Mouse (Mus musculus) neural tube, embryonic 12.5 days (tissue): Measurements from ENCODE around the gene Agbl1. TPM values are rescaled to one million over a fixed set of nuclear protein-coding genes. Genes with fewer than 3 reads are reported as not detected.

ENCODE experiments used
- ATAC-seq: fragments of 200-750 bp; cut with Nextera tagmentation; 2 replicates; pipeline ENCODE4 v1.8.0; 2017; ENCODE audit warnings: low read depth, mild to moderate bottlenecking, moderate TSS enrichment, moderate library complexity; ENCODE audit not compliant: low FRiP score
- H3K27ac ChIP-seq: fragments of 300-500 bp; sonication (generic); 2 replicates; pipeline ENCODE4 v1.5.1; 2016
- H3K27me3 ChIP-seq: fragments of 300-500 bp; sonication (generic); replicated peaks from 2 replicates; pipeline ENCODE4 v1.6.1; 2016; ENCODE audit warnings: mild to moderate bottlenecking
- H3K36me3 ChIP-seq: fragments of 300-500 bp; sonication (generic); 2 replicates; pipeline ENCODE4 v1.6.1; 2016; ENCODE audit warnings: mild to moderate bottlenecking
- H3K4me1 ChIP-seq: fragments of 300-500 bp; sonication (generic); 2 replicates; pipeline ENCODE4 v1.6.1; 2016
- H3K4me2 ChIP-seq: fragments of 300-500 bp; sonication (generic); replicated peaks from 2 replicates; pipeline ENCODE4 v1.6.1; 2016; ENCODE audit warnings: mild to moderate bottlenecking
- H3K4me3 ChIP-seq: fragments of 300-500 bp; sonication (generic); 2 replicates; pipeline ENCODE4 v1.5.1; 2016
- H3K9ac ChIP-seq: fragments of 300-500 bp; sonication (generic); 2 replicates; pipeline ENCODE4 v1.6.1; 2016; ENCODE audit warnings: mild to moderate bottlenecking
- H3K9me3 ChIP-seq: fragments of 300-500 bp; sonication (generic); 2 replicates; pipeline ENCODE4 v1.6.1; 2016; ENCODE audit warnings: mild to moderate bottlenecking
- WGBS: fragments of 180-500 bp; shearing (Covaris S2); methylation state at CpG from one replicate; pipeline ENCODE4 v1.1.7; 2016; 5-methylcytosine and 5-hydroxymethylcytosine counted together
- polyA plus RNA-seq: library from polyadenylated mRNA; unstranded; fragments of >200 nt; fragmentation: Nextera tagmentation; extraction: Ambion mirVana; gene quantifications from 2 replicates; pipeline ENCODE4 v1.2.1, GENCODE M21; 2016

Gene Agbl1
- polyA plus RNA-seq, 1 experiment from 2014 or later: 0.16 TPM

DNA sequence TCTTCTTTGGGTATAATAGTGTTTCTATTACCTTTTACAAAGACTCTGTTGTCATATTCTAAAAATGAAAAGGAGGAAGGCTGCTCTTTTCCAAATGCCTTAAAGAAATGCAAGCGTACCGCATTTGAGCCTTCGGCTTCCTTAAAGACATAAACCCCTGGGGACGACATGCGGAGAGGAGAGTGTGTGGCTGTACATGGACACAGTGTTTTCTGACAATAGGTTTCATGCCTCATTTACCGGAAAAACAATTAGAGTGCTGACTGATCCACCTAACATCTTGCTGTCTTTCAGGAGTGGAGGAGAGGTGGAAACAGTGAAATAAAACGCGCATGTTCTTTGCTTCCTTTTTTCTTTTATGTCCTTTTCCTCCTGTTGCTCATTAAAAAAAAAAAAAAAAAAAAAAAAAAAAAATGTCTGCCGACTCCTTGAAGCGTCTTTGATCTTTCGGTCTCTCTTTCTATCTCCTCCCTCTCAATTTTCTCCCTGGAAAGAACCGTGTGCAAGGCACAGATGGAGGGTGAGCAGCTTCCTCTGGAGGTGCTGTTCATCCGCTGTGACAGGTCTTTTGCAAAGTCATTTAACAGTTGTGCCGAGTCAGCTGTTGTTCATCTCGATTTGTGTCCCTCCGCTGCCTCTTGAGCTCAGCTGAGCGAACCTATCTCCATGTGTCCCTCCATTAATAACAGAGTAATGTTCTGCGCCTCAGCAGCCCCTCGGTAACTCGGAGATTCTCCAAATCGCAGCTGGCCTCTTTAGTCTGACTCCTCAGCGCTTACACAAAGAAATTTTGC, 659.9 kb downstream of the Agbl1 start:
- no peak for ATAC-seq
- Histone ChIP-seq H3K4me3 (0 out of 2 replicates have a peak overlapping the region, but pooled peaks have one; percentile 15), H3K4me2 (peak overlapping the region; percentile 48), H3K27me3 (no peaks in the 10 kb centered on the region), H3K9ac (no peak overlapping the region), H3K4me1 (no peaks in the 10 kb centered on the region), H3K9me3 (no peaks in the 10 kb centered on the region), H3K27ac (no peak overlapping the region), H3K36me3 (no peaks in the 10 kb centered on the region)
- WGBS: 25% methylated on average over 22 of the region's 22 CpGs

DNA sequence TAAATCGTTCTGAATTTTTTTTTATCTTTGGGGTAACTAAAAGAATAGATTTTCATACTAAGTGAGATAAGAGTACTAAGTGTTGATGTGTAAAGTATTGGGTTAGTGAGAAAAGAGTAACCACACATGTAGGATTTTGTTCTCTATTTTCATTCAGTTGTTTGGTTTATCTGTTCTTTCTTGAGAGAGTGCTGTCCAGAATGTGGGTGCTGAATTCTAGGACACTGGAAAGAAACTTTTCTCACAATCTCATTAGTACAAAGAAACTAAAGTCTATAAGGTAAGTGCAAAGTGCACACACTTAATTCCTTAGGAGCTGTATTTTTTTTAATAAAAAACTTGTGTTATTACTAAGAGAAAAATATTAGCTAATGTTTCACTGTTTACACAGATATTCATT, 674.4 kb downstream of the Agbl1 start:
- no peak overlapping the region for H3K27ac ChIP-seq
- H3K4me1 ChIP-seq: no peaks in the 10 kb centered on the region
- 90% methylated on average over 1 of the region's 1 CpGs for WGBS
- H3K9me3 ChIP-seq: no peaks in the 10 kb centered on the region
- ATAC-seq: no peak
- no peak overlapping the region for H3K4me2 ChIP-seq
- H3K27me3 ChIP-seq: no peaks in the 10 kb centered on the region
- H3K4me3 ChIP-seq: no peak overlapping the region
- no peaks in the 10 kb centered on the region for H3K36me3 ChIP-seq
- H3K9ac ChIP-seq: no peak overlapping the region

DNA sequence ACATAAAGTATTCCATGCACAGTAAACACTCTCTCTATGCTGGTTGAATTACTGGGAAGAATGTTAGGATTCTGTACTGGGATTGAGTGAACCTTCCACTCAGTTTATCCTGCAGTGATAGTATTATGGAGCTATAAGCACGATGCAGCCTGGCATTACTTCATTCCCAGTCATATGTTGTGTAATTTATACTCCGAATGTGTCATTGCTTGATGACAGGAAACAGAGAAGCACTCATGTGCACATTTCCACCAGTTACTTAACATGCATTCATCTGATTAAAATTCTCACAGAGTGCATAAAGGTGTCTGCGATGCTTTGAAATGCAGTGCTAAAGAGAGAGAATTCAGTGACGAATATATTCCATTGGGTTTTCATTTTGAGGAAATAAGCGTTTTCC, 682.0 kb downstream of the Agbl1 start:
- Histone ChIP-seq H3K4me3 (no peak overlapping the region), H3K27me3 (no peaks in the 10 kb centered on the region), H3K27ac (no peak overlapping the region), H3K4me1 (no peaks in the 10 kb centered on the region), H3K36me3 (no peaks in the 10 kb centered on the region), H3K9me3 (no peaks in the 10 kb centered on the region), H3K9ac (no peak overlapping the region), H3K4me2 (no peak overlapping the region)
- WGBS: 87% methylated on average over 5 of the region's 5 CpGs
- ATAC-seq: no peak

DNA sequence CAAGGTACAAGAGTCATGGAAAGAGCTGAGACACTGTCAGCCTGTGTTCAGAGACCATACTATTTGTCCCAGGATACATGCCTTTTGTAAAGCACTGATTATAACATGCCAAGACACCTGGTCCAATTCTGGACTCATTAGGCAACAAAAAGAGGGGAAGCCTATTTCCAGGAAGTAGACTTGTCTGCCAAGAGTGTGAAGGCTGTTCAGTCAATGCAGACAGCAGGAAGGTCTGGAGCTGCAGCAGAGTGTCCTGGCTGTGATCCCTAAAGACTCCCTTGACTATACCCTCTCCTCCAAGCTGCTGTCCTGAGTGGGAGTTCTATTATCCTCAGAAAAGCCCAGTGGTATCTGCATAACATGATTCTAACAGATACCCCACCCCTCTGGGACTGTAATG, 689.2 kb downstream of the Agbl1 start:
- H3K4me2 ChIP-seq: no peak overlapping the region
- no peaks in the 10 kb centered on the region for H3K4me1 ChIP-seq
- H3K4me3 ChIP-seq: no peak overlapping the region
- no peaks in the 10 kb centered on the region for H3K9me3 ChIP-seq
- no peaks in the 10 kb centered on the region for H3K36me3 ChIP-seq
- no peak for ATAC-seq
- H3K27ac ChIP-seq: no peak overlapping the region
- H3K27me3 ChIP-seq: no peaks in the 10 kb centered on the region
- no peak overlapping the region for H3K9ac ChIP-seq

DNA sequence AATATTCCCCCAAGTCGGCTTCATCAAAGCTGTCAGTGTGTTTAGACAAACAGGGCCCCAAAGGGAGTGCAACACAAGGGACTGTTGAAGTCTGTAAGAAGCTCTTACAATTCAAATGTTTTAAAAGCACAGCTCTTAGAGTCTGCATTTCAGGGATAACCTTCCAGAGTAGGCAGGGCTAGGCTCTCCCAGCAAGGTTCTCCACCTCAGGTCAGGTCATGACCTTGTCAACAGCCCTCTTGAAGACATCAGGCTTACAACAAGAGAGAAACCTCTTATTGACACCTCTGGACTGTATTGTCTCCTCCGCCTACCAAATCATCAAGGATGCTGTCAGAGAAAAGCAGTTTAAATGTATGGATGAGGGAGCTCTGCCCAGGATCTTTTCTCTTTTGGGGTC, 692.0 kb downstream of the Agbl1 start:
- no peak for ATAC-seq
- no peaks in the 10 kb centered on the region for H3K9me3 ChIP-seq
- no peaks in the 10 kb centered on the region for H3K36me3 ChIP-seq
- H3K4me1 ChIP-seq: no peaks in the 10 kb centered on the region
- no peak overlapping the region for H3K9ac ChIP-seq
- no peaks in the 10 kb centered on the region for H3K27me3 ChIP-seq
- H3K4me2 ChIP-seq: no peak overlapping the region
- H3K4me3 ChIP-seq: no peak overlapping the region
- no peak overlapping the region for H3K27ac ChIP-seq
- 68% methylated on average over 2 of the region's 2 CpGs for WGBS

DNA sequence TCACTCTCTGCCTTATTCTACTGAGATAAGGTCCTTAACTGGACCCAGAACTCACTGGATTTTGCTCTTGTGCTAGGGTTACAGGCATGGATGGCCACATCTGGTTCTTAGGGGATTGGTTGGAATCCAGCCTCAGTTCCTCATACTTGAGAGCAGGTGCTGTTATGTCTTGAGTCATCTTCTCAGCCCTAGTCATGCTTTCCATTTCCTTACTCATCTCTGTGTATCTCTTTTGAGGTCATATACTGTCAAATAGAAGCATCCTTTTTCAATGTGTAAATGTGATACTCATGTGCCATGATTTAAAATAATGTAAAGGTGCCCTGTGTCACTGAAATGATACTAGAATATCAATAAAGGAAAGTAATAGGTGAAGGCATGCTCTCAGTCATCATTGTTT, 705.5 kb downstream of the Agbl1 start:
- no peak overlapping the region for H3K9ac ChIP-seq
- H3K27me3 ChIP-seq: no peaks in the 10 kb centered on the region
- no peaks in the 10 kb centered on the region for H3K4me1 ChIP-seq
- no peak overlapping the region for H3K4me2 ChIP-seq
- no peak for ATAC-seq
- no peaks in the 10 kb centered on the region for H3K9me3 ChIP-seq
- no peaks in the 10 kb centered on the region for H3K36me3 ChIP-seq
- H3K27ac ChIP-seq: no peak overlapping the region
- H3K4me3 ChIP-seq: no peak overlapping the region

DNA sequence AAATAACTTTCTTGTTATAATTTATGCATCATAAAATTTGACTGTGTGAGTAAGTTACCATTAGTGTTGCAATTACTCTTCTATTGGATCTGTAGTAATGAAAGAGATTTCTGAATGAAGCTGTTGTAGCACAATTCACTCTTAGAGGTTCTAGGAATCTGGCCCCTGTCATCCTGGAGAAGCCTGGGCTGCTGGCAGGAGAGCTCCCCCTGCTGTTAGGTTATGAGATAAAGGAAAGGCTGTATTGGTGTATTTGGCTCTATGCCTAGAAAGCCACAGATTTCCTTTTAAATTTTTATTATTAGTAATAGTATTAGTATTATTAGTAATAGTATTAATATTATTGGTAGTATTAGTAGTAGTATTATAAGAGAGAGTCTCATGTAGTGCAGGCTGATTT, 711.8 kb downstream of the Agbl1 start:
- no peak overlapping the region for H3K4me3 ChIP-seq
- no peak overlapping the region for H3K4me2 ChIP-seq
- no peaks in the 10 kb centered on the region for H3K9me3 ChIP-seq
- no peak overlapping the region for H3K27ac ChIP-seq
- no peak overlapping the region for H3K9ac ChIP-seq
- no peaks in the 10 kb centered on the region for H3K27me3 ChIP-seq
- no peak for ATAC-seq
- H3K36me3 ChIP-seq: no peaks in the 10 kb centered on the region
- peaks cover 8% of the 10 kb centered on the region; the same call in 1 of the 2 replicates for H3K4me1 ChIP-seq

DNA sequence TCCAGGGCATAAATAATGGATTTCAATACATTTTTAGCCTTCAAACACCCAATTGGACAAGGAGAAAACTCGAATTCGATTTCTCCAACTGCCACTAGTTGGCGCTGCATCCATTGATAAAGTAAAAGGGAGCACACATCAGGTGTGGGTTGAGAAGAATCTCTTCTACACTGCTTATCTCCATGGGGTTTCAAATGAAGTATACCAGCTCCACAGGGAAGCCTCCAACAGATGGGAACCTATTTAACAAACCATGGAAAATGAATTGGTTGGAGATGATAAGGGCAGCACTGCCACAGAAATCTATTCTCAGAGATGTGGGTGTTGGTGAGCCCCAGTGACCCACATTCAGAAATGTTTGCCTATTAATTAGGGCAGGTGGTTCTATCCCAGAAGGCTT, 741.6 kb downstream of the Agbl1 start:
- Histone ChIP-seq H3K9ac (no peak overlapping the region), H3K36me3 (no peaks in the 10 kb centered on the region), H3K4me1 (no peaks in the 10 kb centered on the region), H3K27me3 (no peaks in the 10 kb centered on the region), H3K4me2 (no peak overlapping the region), H3K9me3 (no peaks in the 10 kb centered on the region), H3K4me3 (no peak overlapping the region), H3K27ac (no peak overlapping the region)
- WGBS: 12% methylated on average over 3 of the region's 3 CpGs
- no peak for ATAC-seq

DNA sequence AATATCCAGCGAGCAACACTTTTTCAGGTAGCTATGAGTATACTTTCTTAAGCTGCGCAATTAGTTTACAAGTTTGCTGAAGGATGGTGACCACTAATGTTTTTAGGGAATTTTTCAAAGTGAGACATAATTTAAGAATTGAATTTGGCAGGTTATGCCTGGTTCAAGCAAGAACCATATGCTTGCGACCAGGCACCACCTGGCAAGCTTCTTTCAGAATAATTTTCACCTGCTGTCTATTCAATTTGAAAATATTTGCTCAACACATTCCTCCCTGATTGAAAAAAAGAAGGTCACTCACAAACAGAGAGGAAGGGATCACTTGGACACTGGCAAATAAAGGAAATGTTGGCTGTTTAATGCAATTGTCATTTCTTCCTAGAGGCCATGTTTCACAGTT, 779.9 kb downstream of the Agbl1 start:
- Histone ChIP-seq H3K9ac (no peak overlapping the region), H3K9me3 (no peaks in the 10 kb centered on the region), H3K27ac (no peak overlapping the region), H3K4me1 (no peaks in the 10 kb centered on the region), H3K4me2 (no peak overlapping the region), H3K4me3 (no peak overlapping the region), H3K36me3 (no peaks in the 10 kb centered on the region), H3K27me3 (no peaks in the 10 kb centered on the region)
- WGBS: 92% methylated on average over 3 of the region's 3 CpGs
- no peak for ATAC-seq

DNA sequence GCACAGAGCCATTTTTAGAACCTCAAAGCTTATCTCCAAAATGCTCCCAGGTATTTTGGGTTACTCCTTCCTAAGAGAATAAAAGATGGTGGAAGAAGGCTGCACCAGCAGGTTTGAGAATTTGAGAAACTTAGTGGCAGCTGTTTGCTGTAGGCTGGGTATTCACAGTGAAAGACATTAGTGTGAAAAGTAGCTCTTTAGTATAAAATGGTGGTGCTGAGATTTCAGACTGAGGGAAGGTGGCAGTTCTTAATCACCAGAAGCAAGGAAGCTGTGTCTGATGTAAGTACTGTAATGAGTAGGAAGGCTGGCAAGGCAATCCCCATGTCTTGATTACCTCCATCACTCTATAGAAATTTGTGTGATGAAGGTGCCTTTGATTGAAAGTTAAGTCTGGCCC, 799.3 kb downstream of the Agbl1 start:
- Histone ChIP-seq H3K27ac (no peak overlapping the region), H3K9ac (no peak overlapping the region), H3K9me3 (no peaks in the 10 kb centered on the region), H3K27me3 (no peaks in the 10 kb centered on the region), H3K4me1 (no peaks in the 10 kb centered on the region), H3K4me2 (no peak overlapping the region), H3K36me3 (no peaks in the 10 kb centered on the region), H3K4me3 (no peak overlapping the region)
- no peak for ATAC-seq

DNA sequence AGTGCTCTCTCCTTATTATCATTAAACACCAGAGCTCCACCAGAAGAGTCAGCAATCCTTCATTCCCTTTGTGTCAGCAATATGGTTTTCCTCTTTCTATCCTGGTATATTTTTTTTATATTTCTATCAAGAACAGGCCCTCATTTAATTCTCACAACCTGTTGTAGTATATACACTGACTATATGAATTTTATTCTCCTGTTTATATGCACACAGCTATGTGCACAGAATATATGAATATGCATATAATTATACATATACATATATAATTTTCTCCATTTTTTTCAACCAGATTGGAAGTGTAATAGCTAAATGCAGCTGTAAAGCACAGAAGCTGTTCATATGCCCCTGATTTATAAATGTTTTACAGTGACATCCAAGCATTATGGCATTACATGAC, 846.3 kb downstream of the Agbl1 start:
- Histone ChIP-seq H3K4me2 (no peak overlapping the region), H3K27ac (no peak overlapping the region), H3K27me3 (no peaks in the 10 kb centered on the region), H3K36me3 (no peaks in the 10 kb centered on the region), H3K4me3 (no peak overlapping the region), H3K9me3 (no peaks in the 10 kb centered on the region), H3K9ac (no peak overlapping the region), H3K4me1 (no peaks in the 10 kb centered on the region)
- no peak for ATAC-seq

DNA sequence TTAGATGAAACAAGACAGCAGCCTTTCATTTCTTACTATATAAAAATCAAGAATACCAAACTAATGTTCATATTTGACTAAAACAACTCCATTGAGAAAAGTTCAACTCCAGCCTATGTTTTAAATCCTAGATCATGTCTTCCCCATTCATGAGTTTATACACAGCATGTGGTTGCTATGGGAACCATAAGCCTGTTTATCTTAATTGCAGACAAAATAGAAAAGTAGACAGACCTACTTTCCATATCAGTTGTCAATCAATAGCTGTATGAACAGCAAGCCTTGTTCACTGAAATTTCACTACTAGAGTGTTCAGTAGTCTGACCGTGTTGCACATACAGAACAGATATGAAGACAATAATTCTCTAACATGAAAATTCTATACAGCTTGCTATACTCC, 857.6 kb downstream of the Agbl1 start:
- 80% methylated on average over 1 of the region's 1 CpGs for WGBS
- no peak overlapping the region for H3K27ac ChIP-seq
- H3K4me1 ChIP-seq: no peaks in the 10 kb centered on the region
- H3K9ac ChIP-seq: no peak overlapping the region
- no peaks in the 10 kb centered on the region for H3K36me3 ChIP-seq
- no peak overlapping the region for H3K4me2 ChIP-seq
- no peaks in the 10 kb centered on the region for H3K9me3 ChIP-seq
- H3K4me3 ChIP-seq: no peak overlapping the region
- no peak for ATAC-seq
- no peaks in the 10 kb centered on the region for H3K27me3 ChIP-seq

DNA sequence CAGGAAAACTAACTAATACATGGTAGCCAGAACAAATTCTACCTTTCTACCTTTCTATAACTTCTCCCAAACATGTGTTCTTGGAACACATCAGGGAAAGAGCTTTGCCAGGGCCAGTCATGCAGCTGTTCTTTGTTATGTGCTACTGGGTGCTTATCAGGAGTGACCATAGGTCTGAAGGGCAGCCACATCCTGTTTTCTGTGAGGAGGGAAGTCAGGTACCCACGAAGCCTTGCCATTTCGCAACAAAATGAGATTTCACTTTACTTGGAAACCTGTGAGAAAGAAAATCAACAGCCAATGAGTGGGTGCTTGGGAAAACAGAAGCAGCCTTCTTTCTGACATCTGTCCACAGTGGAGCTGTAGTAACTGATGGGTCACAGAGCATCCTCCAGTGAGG, 865.5 kb downstream of the Agbl1 start:
- no peaks in the 10 kb centered on the region for H3K9me3 ChIP-seq
- no peak overlapping the region for H3K4me2 ChIP-seq
- H3K27me3 ChIP-seq: no peaks in the 10 kb centered on the region
- no peak overlapping the region for H3K27ac ChIP-seq
- H3K9ac ChIP-seq: no peak overlapping the region
- H3K4me3 ChIP-seq: no peak overlapping the region
- no peaks in the 10 kb centered on the region for H3K36me3 ChIP-seq
- H3K4me1 ChIP-seq: no peaks in the 10 kb centered on the region
- no peak for ATAC-seq
- 76% methylated on average over 2 of the region's 2 CpGs for WGBS
